8 mouse cellular contexts compared by ENCODE assay signal in the genomic region with DNA sequence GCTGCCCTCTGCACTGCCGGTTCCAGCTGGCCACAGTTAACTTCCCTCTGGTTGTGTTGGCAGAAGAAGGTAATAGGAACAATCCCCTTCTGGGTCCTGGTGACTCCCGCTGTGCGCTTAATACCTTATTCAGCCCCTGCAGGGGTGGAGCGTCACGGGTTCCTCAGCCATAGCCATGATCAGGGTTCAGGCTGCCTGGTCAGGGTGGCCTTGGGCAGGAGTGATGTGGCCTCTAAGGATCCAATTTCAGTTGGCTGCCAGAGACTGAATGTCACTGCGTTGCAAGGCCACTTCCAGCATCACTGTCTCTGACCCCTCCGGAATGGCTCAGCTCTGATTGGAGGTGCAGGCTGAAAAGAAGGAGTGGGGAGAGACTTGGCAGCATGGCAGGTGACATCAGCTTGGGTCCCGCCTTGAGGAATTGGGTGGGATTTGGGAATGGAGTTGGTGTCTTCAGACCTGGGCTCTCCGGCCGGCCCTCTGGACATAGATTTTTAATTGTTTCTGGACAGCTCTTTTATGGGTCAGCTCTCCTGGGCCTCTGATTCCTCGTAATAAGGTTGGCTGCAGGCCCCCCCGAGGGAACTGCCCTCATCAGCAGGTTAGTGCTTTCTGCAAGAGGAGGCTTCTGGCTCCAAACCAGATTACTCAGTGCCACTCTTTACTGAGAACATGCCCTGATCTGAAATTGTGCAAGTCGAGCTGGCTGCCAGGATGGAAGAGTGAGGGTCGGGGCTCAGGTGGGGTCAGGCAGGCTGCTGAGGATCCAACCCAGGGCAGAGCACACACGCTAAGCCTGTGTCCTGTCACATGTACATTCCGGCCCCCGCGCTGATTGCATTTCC. TPM values are rescaled to one million over a fixed set of nuclear protein-coding genes. Genes with fewer than 3 reads are reported as not detected.
A peak's percentile ranks its signal among the peaks of the same experiment; 100 is the strongest.
DNase-seq lines count a peak whose midpoint lies in the region; ATAC-seq and TF ChIP-seq lines count a peak whose summit lies in the region.

No protein-coding gene starts in this region.

- ATAC-seq in forebrain, embryonic 13.5 days = no peak
- no peak for ATAC-seq in forebrain, embryonic 12.5 days (ENCODE audit: low FRiP score)
- no peak for ATAC-seq in heart, embryonic 16.5 days (replicated peaks; ENCODE audit: extremely low read depth, insufficient read depth, low FRiP score)
- no peak for ATAC-seq in erythroblast, adult 5-6 weeks (replicated peaks; ENCODE audit: low FRiP score, poor library complexity, severe bottlenecking)

- TF ChIP-seq CTCF in E14TG2a.4 (conservative IDR thresholded peaks at IDR 0.05; ENCODE audit: low read length) = no peak

- H3K4me2 ChIP-seq in forebrain, embryonic 13.5 days = 0 out of 2 replicates have a peak overlapping the region, but pooled peaks have one; percentile 0
- H3K4me2 ChIP-seq in forebrain, embryonic 12.5 days = no peak overlapping the region
- peak overlapping the region; percentile 42 for H3K4me2 ChIP-seq in heart, embryonic 16.5 days (ENCODE audit: low read depth, low read length)

- no peaks in the 10 kb centered on the region for H3K9me3 ChIP-seq in forebrain, embryonic 13.5 days (replicated peaks)
- H3K9me3 ChIP-seq in forebrain, embryonic 12.5 days = no peaks in the 10 kb centered on the region
- H3K9me3 ChIP-seq in E14TG2a.4 (ENCODE audit: low read length) = no peaks in the 10 kb centered on the region
- no peaks in the 10 kb centered on the region for H3K9me3 ChIP-seq in heart, embryonic 16.5 days (replicated peaks; ENCODE audit: control insufficient read depth, low read length)
- no peaks in the 10 kb centered on the region for H3K9me3 ChIP-seq in limb, embryonic 10.5 days (replicated peaks)

- no peaks in the 10 kb centered on the region for H3K27me3 ChIP-seq in forebrain, embryonic 13.5 days
- H3K27me3 ChIP-seq in forebrain, embryonic 12.5 days = no peaks in the 10 kb centered on the region
- peaks cover 4% of the 10 kb centered on the region; the same call in 1 of the 2 replicates for H3K27me3 ChIP-seq in E14TG2a.4 (ENCODE audit: insufficient read depth, low read length)
- no peaks in the 10 kb centered on the region for H3K27me3 ChIP-seq in heart, embryonic 16.5 days (ENCODE audit: control insufficient read depth, insufficient read depth, low read length)
- H3K27me3 ChIP-seq in limb, embryonic 10.5 days (ENCODE audit: low read depth, poor library complexity, severe bottlenecking) = no peaks in the 10 kb centered on the region

- peaks cover 10% of the 10 kb centered on the region; the same call in 1 of the 2 replicates for H3K36me3 ChIP-seq in forebrain, embryonic 13.5 days (ENCODE audit: poor library complexity, severe bottlenecking)
- H3K36me3 ChIP-seq in forebrain, embryonic 12.5 days (replicated peaks) = peaks cover 8% of the 10 kb centered on the region; the same call in 1 of the 2 replicates
- no peaks in the 10 kb centered on the region for H3K36me3 ChIP-seq in E14TG2a.4 (ENCODE audit: insufficient read depth, low read length)
- H3K36me3 ChIP-seq in heart, embryonic 16.5 days (ENCODE audit: control insufficient read depth, insufficient read depth) = peaks cover 10% of the 10 kb centered on the region; the same call in 1 of the 2 replicates
- peaks cover 24% of the 10 kb centered on the region for H3K36me3 ChIP-seq in limb, embryonic 10.5 days

- H3K9ac ChIP-seq in forebrain, embryonic 13.5 days = peak overlapping the region; percentile 1; the same call in 1 of the 2 replicates
- H3K9ac ChIP-seq in forebrain, embryonic 12.5 days = no peak overlapping the region
- H3K9ac ChIP-seq in heart, embryonic 16.5 days (ENCODE audit: low read length) = peak overlapping the region; percentile 49

- 40% methylated on average over 18 of the region's 18 CpGs for WGBS in forebrain, embryonic 13.5 days
- WGBS in forebrain, embryonic 12.5 days = 36% methylated on average over 18 of the region's 18 CpGs
- 35% methylated on average over 18 of the region's 18 CpGs for WGBS in heart, embryonic 16.5 days
- WGBS in limb, embryonic 10.5 days = 46% methylated on average over 18 of the region's 18 CpGs

- peak; percentile 70 for DNase-seq in cerebellum, adult 9-11 months
- DNase-seq in limb, embryonic 10.5 days (ENCODE audit: low spot score) = no peak
- no peak for DNase-seq in left cerebral cortex, postnatal 14 days (ENCODE audit: low spot score in 2 of 2)

- H3K27ac ChIP-seq in forebrain, embryonic 13.5 days = peak overlapping the region; percentile 31; the same call in 1 of the 2 replicates
- H3K27ac ChIP-seq in forebrain, embryonic 12.5 days = no peak overlapping the region
- peak overlapping the region; percentile 79 for H3K27ac ChIP-seq in heart, embryonic 16.5 days (ENCODE audit: low read length)
- peak overlapping the region; percentile 48 for H3K27ac ChIP-seq in limb, embryonic 10.5 days

- H3K4me3 ChIP-seq in forebrain, embryonic 13.5 days = no peak overlapping the region
- H3K4me3 ChIP-seq in forebrain, embryonic 12.5 days (replicated peaks) = no peak overlapping the region
- 0 out of 2 replicates have a peak overlapping the region, but pooled peaks have one; percentile 1 for H3K4me3 ChIP-seq in E14TG2a.4 (replicated peaks; ENCODE audit: low read length)
- peak overlapping the region; percentile 8; the same call in 1 of the 2 replicates for H3K4me3 ChIP-seq in heart, embryonic 16.5 days (ENCODE audit: low read length)
- H3K4me3 ChIP-seq in limb, embryonic 10.5 days = peak overlapping the region; percentile 14; the same call in 1 of the 2 replicates

- intact Hi-C loops in left cerebral cortex, postnatal 14 days (cut with DNase I) = loop anchor here (5.0 kb wide), 1 partner anchor 36 kb away; a partner anchor contains a TSS

- H3K4me1 ChIP-seq in forebrain, embryonic 13.5 days = peaks cover 41% of the 10 kb centered on the region
- peaks cover 56% of the 10 kb centered on the region for H3K4me1 ChIP-seq in forebrain, embryonic 12.5 days
- H3K4me1 ChIP-seq in E14TG2a.4 (replicated peaks; ENCODE audit: low read depth, low read length) = peaks cover 56% of the 10 kb centered on the region
- peaks cover 63% of the 10 kb centered on the region for H3K4me1 ChIP-seq in heart, embryonic 16.5 days (ENCODE audit: control insufficient read depth, insufficient read depth, low read length)
- H3K4me1 ChIP-seq in limb, embryonic 10.5 days = peaks cover 56% of the 10 kb centered on the region

RNA-seq across cellular contexts. Expression of a gene that starts 10.8 kb away (rescaled TPM):
- polyA plus RNA-seq in forebrain, embryonic 13.5 days (2015; fragmentation: Nextera tagmentation; extraction: Ambion mirVana) = 28.0 and 29.5 TPM in 2 replicates
- 39.0 and 45.2 TPM in 2 replicates for polyA plus RNA-seq in forebrain, embryonic 12.5 days (2016; fragmentation: Nextera tagmentation; extraction: Ambion mirVana)
- polyA plus RNA-seq in heart, embryonic 16.5 days (2015; fragmentation: Nextera tagmentation; extraction: Ambion mirVana) = 36.8 and 43.1 TPM in 2 replicates
- polyA plus RNA-seq in limb, embryonic 10.5 days (2016; fragmentation: Nextera tagmentation; extraction: Ambion mirVana) = 30.6 and 37.7 TPM in 2 replicates
- total RNA-seq in erythroblast, adult 5-6 weeks (2015; ENCODE audit: low replicate concordance) = 5.6 and 8.5 TPM in 2 replicates
- 8.7 and 13.5 TPM in 2 replicates for total RNA-seq in erythroblast, adult 5-6 weeks (2017; ENCODE audit: low replicate concordance)
- total RNA-seq in left cerebral cortex, postnatal 14 days (2021) = 10 to 100 TPM; 48.1 to 51.4 TPM

RNA-seq across cellular contexts. Expression of a gene that starts 37.4 kb away (rescaled TPM):
- polyA plus RNA-seq in forebrain, embryonic 13.5 days (2015; fragmentation: Nextera tagmentation; extraction: Ambion mirVana) = 10.7 and 13.3 TPM in 2 replicates
- 15.5 and 19.5 TPM in 2 replicates for polyA plus RNA-seq in forebrain, embryonic 12.5 days (2016; fragmentation: Nextera tagmentation; extraction: Ambion mirVana)
- 18.9 and 22.1 TPM in 2 replicates for polyA plus RNA-seq in heart, embryonic 16.5 days (2015; fragmentation: Nextera tagmentation; extraction: Ambion mirVana)
- 18.1 and 18.9 TPM in 2 replicates for polyA plus RNA-seq in limb, embryonic 10.5 days (2016; fragmentation: Nextera tagmentation; extraction: Ambion mirVana)
- total RNA-seq in erythroblast, adult 5-6 weeks (2015; ENCODE audit: low replicate concordance) = 4.0 and 4.8 TPM in 2 replicates
- total RNA-seq in erythroblast, adult 5-6 weeks (2017; ENCODE audit: low replicate concordance) = 2.0 and 3.1 TPM in 2 replicates
- 10 to 100 TPM; 18.7 to 21.3 TPM for total RNA-seq in left cerebral cortex, postnatal 14 days (2021)

RNA-seq across cellular contexts. Expression of a gene that starts 38.5 kb away (rescaled TPM):
- polyA plus RNA-seq in forebrain, embryonic 13.5 days (2015; fragmentation: Nextera tagmentation; extraction: Ambion mirVana) = 23.2 and 23.9 TPM in 2 replicates
- 27.1 and 28.4 TPM in 2 replicates for polyA plus RNA-seq in forebrain, embryonic 12.5 days (2016; fragmentation: Nextera tagmentation; extraction: Ambion mirVana)
- polyA plus RNA-seq in heart, embryonic 16.5 days (2015; fragmentation: Nextera tagmentation; extraction: Ambion mirVana) = 26.2 and 28.3 TPM in 2 replicates
- polyA plus RNA-seq in limb, embryonic 10.5 days (2016; fragmentation: Nextera tagmentation; extraction: Ambion mirVana) = 42.5 and 48.8 TPM in 2 replicates
- 1.7 and 5.6 TPM in 2 replicates for total RNA-seq in erythroblast, adult 5-6 weeks (2015; ENCODE audit: low replicate concordance)
- total RNA-seq in erythroblast, adult 5-6 weeks (2017; ENCODE audit: low replicate concordance) = 1.4 and 2.2 TPM in 2 replicates
- 10 to 100 TPM; 12.7 to 15.3 TPM for total RNA-seq in left cerebral cortex, postnatal 14 days (2021)

RNA-seq across cellular contexts. Expression of a gene that starts 47.8 kb away (rescaled TPM):
- polyA plus RNA-seq in forebrain, embryonic 13.5 days (2015; fragmentation: Nextera tagmentation; extraction: Ambion mirVana) = 0.68 and 1.2 TPM in 2 replicates
- 2.4 and 2.7 TPM in 2 replicates for polyA plus RNA-seq in forebrain, embryonic 12.5 days (2016; fragmentation: Nextera tagmentation; extraction: Ambion mirVana)
- 17.7 and 18.2 TPM in 2 replicates for polyA plus RNA-seq in heart, embryonic 16.5 days (2015; fragmentation: Nextera tagmentation; extraction: Ambion mirVana)
- polyA plus RNA-seq in limb, embryonic 10.5 days (2016; fragmentation: Nextera tagmentation; extraction: Ambion mirVana) = 11.2 and 12.3 TPM in 2 replicates
- 3.3 and 5.4 TPM in 2 replicates for total RNA-seq in erythroblast, adult 5-6 weeks (2015; ENCODE audit: low replicate concordance)
- total RNA-seq in erythroblast, adult 5-6 weeks (2017; ENCODE audit: low replicate concordance) = 0.34 TPM in 1 of 2 replicates, not detected in the other
- total RNA-seq in left cerebral cortex, postnatal 14 days (2021) = 1 to 10 TPM; 2.8 to 3.4 TPM

Comparison
In these comparisons a context has a peak if more than half of its experiments do, and no peak if none do; other contexts are left out.
1. H3K4me3 ChIP-seq: peak in E14TG2a.4 (single experiment), heart, embryonic 16.5 days (single experiment) and limb, embryonic 10.5 days (single experiment); none in forebrain, embryonic 13.5 days (single experiment) and forebrain, embryonic 12.5 days (single experiment).